Mouse (Mus musculus) kidney, adult 2 months (tissue): ENCODE results near the gene Pgp.

ENCODE experiments used
- CTCF ChIP-seq: fragments of 200-500 bp; conservative IDR thresholded peaks from 2 replicates; pipeline ENCODE4 v1.5.1; 2011; ENCODE audit warnings: low read depth, mild to moderate bottlenecking, control low read depth, low read length, moderate library complexity, mixed read lengths; ENCODE audit not compliant: insufficient read depth, insufficient read length
- POLR2A ChIP-seq: fragments of 200-500 bp; IDR thresholded peaks from one replicate; pipeline ENCODE4 v1.6.1; 2011; ENCODE audit warnings: low read depth, low read length, control low read depth

- TF ChIP-seq CTCF (no peak), POLR2A (no peak)
Observed at GRCm38 (mm10) chr17:24440377-24440776, 29.8 kb upstream of the Pgp start.
